Mouse (Mus musculus) left cerebral cortex, adult 18-20 months (tissue): ENCODE data around the gene Ctnnbip1. TPM values are rescaled to one million over a fixed set of nuclear protein-coding genes. Genes with fewer than 3 reads are reported as not detected.

Experiments used
- DNase-seq, 2 experiments: peaks; one replicate each; pipeline ENCODE4 v3.0.0; 2021 to 2022; ENCODE audit warnings: low spot score in 2 of 2, mixed read lengths in 1 of 2
- total RNA-seq, 2 experiments: library from RNA; stranded (reverse); gene quantifications; 2 replicates each; pipeline ENCODE4 v1.2.3; 2021

Gene Ctnnbip1
- total RNA-seq, 2 experiments from 2014 or later = 33.0 to 33.3 TPM

- peak; percentile 64 to 78 for DNase-seq
Measured at GRCm38 (mm10) chr4:149586044-149586782, 68.2 kb downstream of the Ctnnbip1 start, which contains the start of gene Clstn1. TSS of gene Clstn1 (plus strand) at chr4:149586468.

- peak in 1 of 2 experiments; percentile 51 for DNase-seq
Measured at GRCm38 (mm10) chr4:149586783-149587595, 69.0 kb downstream of the Ctnnbip1 start.

- DNase-seq = peak; percentile 65 to 72
Measured at GRCm38 (mm10) chr4:149587596-149588168, 69.6 kb downstream of the Ctnnbip1 start.

DNA sequence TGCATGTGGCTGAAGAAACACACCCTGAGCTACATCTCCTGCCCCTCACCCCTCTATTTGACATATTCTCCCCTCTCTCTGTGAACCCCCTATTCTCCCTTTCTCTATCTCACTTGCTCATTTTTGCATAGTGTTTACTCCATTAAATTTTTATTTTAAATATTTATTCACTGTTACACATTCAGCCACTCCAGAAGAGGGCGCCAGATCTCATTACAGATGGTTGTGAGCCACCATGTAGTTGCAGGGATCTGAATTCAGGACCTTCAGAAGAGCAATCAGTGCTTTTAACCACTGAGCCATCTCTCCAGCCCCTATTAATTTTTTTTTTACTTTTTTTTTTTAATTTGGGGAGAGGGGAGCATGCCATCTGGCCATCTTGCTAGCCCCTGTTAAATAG, 72.2 kb downstream of the Ctnnbip1 start:
- no peak for DNase-seq

GRCm38 (mm10) chr4:149591486-149591885, 73.5 kb downstream of the Ctnnbip1 start:
- no peak for DNase-seq

DNA sequence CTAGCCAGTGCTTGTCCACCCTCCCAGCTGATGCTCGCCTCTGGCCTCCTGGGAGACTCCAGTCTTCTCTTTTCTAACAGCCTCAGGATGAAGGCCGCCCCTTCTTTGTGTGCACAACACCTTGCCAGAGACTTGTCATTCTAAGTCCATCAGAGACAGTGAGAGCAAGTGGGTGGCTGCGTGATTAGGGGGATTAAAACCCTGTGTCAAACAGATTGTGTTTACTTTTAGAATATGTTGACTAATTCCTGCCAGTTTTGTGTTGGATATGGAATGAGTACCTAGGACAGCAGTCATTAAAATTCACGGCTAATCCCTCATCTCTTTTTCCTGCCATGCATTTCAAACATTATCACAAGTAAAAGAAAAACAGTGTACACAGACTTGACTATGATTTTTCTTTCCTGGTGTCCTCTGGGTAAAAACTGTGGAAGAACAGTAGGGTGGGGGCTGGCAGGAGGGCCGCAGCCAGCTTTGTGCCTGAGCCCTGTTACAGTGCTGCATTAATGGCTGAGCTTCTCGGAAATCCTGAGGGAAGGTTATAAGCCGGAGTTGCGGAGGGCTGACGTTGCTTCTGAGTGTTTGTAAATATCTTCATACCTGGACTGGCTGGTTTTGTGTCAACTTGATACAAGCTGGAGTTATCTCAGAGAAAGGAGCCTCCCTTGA, 77.0 kb downstream of the Ctnnbip1 start:
- DNase-seq = no peak

DNA sequence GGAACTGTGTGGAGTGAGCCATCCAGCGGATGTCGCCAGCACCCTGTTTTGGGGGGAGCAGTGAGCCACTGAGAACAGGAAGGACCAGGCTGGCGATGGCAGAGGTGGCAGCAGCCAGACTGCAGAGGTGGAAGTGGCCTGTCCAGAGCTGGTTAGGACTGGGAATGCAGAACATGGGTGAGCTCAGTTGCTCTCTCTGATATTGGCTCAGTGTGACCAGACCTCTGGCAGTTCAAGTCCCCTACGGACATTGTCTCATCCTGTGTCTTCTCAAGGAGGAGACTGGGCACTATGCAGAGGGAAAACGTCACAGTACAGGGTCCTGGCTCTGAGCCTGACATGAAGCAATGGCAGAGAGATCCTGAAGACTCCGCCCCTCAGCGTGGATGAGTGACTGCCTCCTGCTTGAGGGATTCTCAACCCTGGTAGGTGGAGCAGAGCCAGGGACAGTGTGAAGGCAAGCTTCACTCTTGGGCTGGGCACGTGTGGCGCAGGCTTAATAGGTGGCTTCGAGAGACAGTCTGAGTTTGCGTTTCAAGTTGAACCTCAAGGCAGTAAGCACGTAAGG, 79.7 kb downstream of the Ctnnbip1 start:
- no peak for DNase-seq

DNA sequence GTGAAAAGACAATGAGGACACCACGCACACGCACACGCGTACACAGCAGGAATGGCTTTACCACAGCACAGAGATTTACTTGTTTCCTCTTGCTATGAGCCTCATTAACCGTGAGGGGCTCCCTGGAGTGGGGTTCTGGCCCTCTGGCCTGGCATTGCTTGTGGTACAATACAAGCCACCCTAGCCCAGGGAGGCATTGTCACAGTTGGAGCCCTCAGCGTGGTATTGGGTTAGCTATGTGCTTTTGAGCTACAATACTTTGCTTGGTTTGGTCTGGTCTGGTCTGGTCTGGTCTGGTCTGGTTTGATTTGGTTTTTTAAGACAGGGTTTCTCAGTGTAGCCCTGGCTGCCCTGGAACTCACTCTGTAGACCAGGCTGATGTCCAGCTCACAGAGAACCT, 81.5 kb downstream of the Ctnnbip1 start:
- DNase-seq = no peak

DNA sequence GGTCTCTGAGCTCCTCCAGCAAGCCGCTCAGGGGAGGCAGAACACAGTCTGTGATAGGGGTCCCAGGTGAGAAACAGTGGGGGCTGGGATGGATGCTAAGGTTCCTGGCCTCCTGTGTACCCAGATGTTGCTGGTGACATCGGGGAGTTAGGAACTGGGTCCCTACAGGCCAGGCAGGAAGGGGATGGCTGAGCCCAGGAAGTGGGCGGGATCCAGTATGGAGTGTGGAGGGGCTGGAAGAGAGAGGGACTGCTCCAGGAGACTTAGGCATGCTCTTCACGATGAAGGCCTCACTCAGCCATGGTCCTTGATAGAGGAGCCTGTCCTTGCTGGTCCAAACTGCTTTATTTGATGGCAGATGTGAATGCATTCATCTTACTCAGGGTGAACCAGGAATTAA, 82.1 kb downstream of the Ctnnbip1 start:
- no peak for DNase-seq

DNA sequence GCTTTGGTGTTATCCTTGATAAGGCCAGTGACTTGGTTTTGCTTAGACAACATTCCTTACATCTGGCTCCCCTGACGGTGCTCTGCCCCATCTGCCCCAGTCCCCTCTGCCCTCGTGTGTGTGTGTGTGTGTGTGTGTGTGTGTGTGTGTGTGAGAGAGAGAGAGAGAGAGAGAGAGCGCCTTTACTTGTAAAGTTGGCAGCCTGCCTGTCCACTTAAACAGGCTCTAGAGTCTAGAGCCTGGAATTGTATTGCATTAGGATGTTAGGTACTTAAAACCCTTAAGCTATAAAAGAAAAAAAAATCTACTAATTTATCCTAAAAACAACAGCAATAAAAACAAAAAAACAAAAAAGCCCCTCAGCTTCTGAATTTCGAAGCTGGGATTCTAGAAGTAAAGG, 83.4 kb downstream of the Ctnnbip1 start:
- no peak for DNase-seq

DNA sequence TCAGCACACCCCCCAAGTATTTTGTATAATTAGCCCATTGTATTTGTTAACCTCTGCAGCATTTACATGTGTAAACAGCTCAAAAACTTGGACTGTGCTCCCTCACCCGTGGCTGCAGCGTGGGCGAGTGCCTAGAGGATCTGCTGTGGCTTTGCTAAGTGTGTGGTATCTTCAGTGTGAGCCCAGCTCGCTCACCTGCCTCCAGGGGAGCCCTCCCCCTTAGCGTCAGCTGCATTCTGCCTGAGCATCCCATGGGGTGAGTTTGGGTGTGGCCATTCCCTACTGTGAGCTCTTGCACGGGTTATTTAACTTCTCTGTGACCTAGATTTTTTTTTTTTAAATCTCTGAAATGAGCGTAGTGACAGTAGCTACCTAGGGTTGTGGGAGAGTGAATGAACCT, 84.2 kb downstream of the Ctnnbip1 start:
- no peak for DNase-seq

DNA sequence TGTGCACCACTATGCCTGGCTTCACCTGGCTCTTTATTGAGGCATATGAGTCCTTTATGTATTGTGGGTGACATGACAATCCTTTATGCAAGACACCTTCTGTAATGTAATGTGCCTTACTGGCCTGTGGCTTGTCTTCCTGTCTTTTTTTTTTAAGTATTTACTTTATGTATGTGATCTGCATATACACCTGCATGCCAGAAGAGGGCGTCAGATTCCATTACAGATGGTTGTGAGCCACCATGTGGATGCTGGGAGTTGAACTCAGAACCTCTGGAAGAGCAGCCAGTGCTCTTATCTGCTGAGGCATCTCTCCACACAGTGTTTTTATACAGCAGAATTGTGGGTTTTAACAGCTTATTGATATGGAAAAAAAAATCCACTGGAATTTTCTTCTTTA, 85.8 kb downstream of the Ctnnbip1 start:
- no peak for DNase-seq

- no peak for DNase-seq
Measured at GRCm38 (mm10) chr4:149604518-149604917, 86.5 kb downstream of the Ctnnbip1 start.

DNA sequence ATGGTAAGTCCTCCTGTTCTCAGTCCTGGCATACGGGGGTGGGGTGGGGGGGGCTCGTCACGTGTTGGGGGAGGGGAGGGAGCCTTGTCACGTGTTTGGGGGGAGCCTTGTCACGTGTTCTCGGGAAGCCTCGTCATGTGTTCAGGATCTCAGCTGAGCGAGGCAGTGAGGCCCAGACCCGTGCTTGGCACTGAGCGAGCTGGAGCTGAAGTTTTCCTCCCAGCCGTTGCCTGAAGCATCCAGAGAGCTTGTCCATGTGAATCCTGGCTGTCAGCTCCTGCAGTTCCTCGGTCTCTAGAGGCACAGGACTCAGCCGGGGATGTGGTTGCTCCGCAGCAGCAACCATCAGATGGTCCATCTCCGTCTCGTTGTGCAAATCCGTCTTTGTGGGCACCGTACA, 88.0 kb downstream of the Ctnnbip1 start:
- no peak for DNase-seq

DNA sequence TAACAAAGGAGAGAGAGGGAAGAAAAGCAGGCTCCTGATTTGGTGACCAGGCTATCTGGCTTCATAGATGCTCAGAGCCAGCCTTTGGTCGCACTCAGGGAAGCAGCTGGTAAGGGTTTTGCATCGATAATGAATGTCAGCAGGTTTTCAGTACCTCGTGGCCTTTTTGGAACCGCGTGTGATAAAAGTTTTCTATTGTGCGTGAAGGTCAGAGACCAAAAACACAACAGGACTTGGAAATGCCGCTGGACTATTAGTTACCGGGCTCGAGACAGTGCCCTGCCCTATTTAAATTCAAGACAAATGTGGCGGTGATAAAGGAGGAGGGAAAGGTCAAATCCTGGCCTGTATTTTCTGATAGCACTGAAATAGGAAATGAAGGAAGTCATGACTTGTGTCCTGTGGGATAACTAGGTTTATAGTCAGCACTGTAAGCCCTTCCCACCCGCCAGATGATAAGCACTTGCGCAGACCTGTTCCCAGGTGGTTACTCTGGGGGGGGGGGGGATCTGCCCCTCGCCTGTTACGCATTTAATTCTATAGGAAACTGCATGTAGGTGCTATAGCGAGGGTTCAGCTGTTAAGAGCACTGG, 88.8 kb downstream of the Ctnnbip1 start:
- DNase-seq = no peak

DNA sequence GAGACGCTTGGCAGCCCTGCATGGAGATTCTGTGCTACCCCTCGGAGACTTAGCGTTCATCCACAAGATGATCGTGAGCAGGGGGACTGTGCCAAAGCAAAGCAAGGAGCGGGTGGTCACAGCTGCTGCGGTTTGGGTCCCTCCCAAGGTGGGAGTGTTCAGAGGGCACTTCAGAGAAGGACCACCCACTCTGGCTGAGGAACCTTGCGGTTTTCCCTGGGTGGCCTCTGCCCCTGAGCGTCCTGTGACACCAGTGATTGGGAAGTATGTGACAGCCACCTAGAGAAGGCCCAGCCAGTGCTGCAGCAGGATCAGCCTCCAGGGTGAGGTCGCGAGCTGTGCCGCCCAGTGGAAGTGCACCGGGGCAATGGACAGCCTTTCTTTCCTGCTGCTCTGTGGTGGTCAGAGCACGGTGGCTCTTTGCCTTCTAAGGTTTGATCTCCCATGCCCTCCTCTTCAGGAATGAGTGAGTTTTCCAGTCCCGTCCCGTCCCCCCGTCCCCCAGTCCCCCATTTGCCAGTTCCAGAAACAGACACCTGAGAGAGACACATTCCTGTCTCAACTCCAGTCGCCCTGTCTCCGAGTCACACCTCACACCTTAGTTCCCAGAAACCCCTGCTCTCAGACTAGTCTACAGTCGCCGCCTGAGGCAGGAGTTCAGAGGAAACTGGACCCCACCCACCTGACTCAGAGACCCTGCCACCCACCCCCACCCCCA, 89.7 kb downstream of the Ctnnbip1 start:
- DNase-seq = no peak

DNA sequence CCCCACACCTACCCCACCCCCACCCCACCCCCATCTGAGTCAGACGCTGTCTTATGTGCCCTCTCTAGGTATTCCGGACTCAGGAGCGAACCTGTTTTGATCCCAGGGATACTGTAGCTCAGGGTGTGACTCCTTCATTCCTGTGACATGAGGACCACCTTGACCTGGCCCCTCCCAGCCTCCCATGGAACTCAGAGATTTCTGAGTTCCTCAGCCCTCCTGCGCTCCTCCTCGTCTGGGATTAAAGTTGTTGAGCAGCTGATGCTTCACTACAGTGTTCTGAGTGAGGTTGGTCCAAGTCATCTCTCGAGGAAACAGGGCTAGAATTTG, 90.2 kb downstream of the Ctnnbip1 start:
- no peak for DNase-seq

GRCm38 (mm10) chr4:149609256-149610025, 91.4 kb downstream of the Ctnnbip1 start:
- peak; percentile 42 to 55 for DNase-seq

- DNase-seq = peak in 1 of 2 experiments; percentile 52
Measured at GRCm38 (mm10) chr4:149611376-149612044, 93.5 kb downstream of the Ctnnbip1 start.
